Mouse (Mus musculus) WW6 (cell line): ENCODE results near the gene Gm28827.
"Not testable (repeated sequence)": the region's sequence is repeated elsewhere in the genome, so short reads cannot be mapped to it uniquely, and the experiment has no call there.

Experiments
- DNase-seq: peaks from one replicate; pipeline ENCODE4 v3.0.0-alpha.2; 2013; ENCODE audit warnings: low read depth, low spot score

The Gm28827 gene

GRCm38 (mm10) chrY:83030647-83031046 is at the start of gene Gm28827:
TSS of gene Gm28827 (plus strand) at chrY:83030947.
- DNase-seq, result not testable (repeated sequence)
